Mouse (Mus musculus): ENCODE results near the gene Mrpl1. TPM values are rescaled to one million over a fixed set of nuclear protein-coding genes. Genes with fewer than 3 reads are reported as not detected.
A peak's percentile ranks its signal among the peaks of the same experiment; 100 is the strongest.

Mrpl1 gene
- 10 to 100 TPM; 13.8 to 15.8 TPM for total RNA-seq (2021)

DNA sequence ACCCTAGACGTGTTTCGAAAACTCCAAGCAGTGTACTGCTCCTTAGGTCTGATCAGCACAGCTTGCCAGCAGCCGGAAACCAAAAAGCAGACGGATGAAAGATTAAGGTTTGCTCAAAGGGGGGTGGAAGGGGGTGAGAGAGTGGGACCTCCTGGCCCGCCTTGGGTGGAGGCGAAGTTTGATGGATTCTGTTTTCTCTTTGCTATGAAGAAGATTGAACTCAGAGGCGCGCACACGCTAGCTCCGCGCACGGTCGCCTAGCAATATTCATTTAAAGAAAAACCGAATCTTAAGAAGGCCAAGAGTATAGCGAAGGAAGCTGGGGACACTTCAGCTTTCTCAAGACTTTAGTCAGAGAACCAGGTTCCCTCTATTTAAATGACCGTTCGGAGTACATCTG lies at the start of gene Mrpl1:
Mrpl1 (plus strand) TSS at position 35 of the 400 bp plus-strand sequence.
- intact Hi-C loops (cut with DNase I), result loop anchor here (1.0 kb wide), 1 partner anchor 48 kb away; no protein-coding TSS in a partner anchor
- DNase-seq (ENCODE audit: extremely low spot score in 1 of 2, low spot score in 2 of 2), result peak; percentile 8 to 36

DNA sequence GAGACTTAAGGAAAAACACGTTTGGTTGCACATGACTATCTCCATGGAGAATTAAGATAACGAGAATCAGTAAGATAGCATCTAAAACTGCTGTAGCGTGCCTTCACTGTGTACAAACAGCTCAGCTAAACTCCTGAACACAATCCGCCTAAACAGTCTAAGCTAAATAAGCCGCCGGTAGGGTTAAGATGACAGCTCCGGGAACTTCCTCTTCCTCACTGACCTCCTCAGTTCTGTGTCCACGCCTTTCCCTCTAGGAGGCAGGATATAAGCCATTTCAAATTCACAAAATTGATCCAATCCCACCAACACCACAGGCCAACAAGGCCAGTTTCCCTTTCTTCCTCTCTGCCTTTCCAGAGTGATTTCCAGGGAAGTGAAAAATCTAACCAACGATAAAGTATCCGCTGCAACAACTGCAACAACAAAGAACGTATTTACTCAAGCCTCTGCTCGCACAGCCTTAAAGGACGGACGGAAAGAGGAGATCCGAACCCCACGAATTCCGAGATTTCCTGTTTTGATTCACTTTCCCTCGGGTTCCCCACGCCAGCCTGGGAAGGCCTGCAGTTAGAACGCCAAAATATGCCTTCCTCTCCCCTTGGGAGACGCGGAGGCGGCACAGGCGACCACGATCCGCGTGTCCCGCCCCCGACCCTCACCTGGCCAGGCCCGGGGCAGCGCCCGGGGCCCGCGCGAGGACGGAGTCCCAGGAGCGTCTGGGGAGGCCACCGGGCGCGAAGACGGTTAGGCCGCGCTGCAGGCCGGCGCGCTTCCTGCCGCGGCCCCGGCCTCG lies 48.6 kb upstream of the Mrpl1 start:
- peak in 1 of 2 experiments; percentile 42 for DNase-seq (ENCODE audit: extremely low spot score in 1 of 2, low spot score in 2 of 2)
- intact Hi-C loops (cut with DNase I), result loop anchor here (1.0 kb wide), 1 partner anchor 49 kb away; the partner anchor contains the start of gene Mrpl1

DNA sequence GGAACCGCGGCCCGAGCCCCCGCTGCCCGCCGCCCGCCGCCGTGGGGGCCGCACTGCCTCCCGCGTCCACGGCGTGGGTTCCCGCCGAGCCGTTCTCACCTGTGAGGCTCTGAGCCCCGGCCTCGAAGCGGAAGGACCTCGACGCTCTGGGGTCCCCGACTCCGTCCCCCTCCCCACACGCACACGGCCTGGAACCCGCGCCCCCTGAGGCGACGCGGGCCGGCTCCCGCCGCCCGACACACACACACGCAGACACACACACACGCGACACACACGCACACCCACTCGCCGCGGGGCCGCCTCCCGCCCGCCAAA lies 48.1 kb upstream of the Mrpl1 start:
- intact Hi-C loops (cut with DNase I), result loop anchor here (1.0 kb wide), 1 partner anchor 48 kb away; the partner anchor contains the start of gene Mrpl1
- no peak for DNase-seq (ENCODE audit: extremely low spot score in 1 of 2, low spot score in 2 of 2)

DNA sequence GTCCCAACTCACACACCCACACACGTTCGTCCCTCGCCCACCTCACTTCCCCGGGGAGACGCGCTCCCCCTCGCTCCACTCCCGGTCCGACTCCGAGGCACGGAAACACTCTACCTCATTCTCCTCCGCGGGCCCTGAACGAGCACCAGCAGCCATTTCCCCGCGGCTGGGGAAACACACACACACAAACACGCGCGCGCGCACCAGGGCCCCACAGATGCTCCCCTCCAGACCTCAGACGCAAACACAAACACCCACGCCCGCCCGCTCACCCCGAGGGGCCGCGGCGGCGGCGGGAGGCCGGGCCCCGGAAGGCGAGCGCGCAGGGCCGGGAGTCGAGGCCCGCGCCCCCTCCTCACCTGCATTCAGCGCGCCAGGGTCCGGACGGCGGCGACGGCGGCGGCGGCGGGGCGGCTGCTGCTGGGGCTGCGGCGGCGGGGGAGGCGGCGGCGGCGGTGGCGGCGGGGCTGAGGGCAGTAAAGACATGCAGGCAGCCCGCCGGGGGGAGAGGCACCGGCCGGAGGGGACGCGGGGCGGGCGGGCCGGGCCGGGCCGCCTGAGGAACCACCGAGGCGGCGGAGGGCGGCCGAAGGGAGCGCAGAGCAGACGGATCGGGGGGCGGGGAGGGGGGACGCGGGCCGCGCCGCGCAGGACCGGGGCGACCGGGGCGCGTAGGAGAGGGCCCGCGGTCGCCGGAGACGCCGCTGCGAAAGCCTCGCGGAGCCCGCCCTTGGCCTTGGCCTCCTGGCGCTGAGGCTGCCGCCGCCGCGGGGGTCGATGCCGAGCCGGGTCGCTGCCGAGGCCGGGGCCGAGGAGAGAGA lies 47.5 kb upstream of the Mrpl1 start:
- intact Hi-C loops (cut with DNase I), result loop anchor here (1.0 kb wide), 1 partner anchor 48 kb away; the partner anchor contains the start of gene Mrpl1
- peak; percentile 42 to 80 for DNase-seq (ENCODE audit: extremely low spot score in 1 of 2, low spot score in 2 of 2)

DNA sequence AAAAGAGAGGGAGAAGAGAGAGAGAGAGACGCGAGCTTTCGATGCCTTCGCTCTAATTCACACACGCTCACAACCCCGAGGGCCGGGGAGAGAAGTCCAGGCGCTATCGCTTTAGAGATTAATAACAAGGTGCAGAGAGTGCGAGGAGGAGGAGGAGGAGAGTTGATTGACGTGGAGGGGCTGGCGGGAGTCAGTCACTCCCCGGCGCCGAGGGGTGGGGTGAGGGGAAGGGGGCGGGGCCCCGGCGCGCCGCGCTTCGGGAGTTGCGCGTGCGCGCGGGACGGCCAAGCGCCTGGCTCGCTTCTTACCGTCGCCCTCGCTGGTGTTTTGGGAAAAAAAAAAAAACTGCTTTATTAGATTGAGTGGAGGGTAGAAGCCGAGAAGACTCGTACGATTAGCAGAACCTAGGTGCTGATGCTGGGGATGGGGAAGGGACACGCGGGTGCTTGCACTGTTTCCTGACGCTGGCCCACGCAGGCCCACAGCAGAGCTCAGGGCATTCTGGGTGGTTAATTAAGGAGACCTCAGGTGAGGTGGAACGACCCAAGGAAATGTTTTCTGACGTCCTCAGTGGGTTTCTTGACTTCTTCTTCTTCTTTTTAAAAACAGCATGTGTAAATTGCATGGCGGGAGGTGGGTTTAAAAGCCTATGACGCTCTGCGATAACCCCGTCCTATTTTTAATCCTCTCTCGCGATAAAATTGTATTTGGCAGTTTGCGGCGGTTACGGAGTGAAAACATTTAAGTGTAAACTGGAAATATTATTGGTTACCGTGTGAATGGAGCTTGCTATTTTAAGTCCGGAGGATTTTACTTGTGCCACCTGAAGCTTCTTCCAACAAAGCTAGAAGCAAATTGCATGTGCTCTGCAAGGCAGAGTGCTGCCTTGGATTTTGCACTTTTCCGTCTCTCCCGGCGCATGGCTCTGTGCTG lies 46.6 kb upstream of the Mrpl1 start:
- peak; percentile 73 to 90 for DNase-seq (ENCODE audit: extremely low spot score in 1 of 2, low spot score in 2 of 2)
- intact Hi-C loops (cut with DNase I), result no loop called here

DNA sequence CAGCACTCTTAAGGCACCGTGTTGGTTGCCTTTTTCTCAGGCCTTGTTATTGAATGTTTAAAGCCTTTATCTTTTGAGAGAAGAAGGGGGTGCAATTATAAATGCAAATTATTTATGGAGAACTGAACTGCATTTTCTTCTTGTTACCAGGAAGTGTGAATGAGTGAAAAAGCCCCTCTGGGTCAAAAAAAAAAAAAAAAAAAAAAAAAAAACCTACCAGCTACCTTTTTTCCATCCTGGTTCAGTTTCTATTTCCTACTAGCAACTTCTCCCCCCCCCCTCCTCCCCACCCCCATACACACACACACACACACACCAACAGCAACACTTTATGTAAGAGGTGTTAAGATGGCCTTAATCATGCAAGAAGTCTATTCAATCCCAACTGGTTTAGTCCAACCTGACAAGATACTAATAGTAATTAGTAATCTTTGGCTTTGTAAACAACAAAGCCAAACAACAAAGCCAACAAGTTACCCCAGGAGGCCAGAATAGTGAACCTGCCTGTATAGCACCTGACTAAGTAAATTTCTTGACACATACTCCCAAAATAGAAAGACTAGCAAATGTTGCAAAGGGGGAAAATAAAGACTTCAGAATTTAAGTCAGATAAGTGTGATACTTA lies 45.8 kb upstream of the Mrpl1 start:
- intact Hi-C loops (cut with DNase I), result no loop called here
- no peak for DNase-seq (ENCODE audit: extremely low spot score in 1 of 2, low spot score in 2 of 2)

DNA sequence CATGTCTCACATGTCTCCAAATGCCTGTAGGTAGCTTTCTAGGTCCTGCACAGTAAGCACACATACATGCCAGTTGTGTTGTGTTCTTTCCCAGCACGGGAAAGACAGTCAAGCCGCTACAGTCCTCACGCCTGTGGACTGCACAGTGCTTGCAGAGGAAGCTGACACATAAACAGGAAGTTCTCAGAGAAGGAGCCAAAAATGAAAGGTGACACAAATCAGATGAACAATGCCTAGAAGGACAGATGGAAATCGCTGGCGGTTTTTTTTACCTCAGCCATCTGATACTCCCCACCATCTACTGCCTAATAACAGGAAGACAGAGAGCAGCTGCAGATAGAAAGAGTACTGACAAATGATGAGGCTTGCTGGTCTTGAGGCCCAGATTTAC lies 45.3 kb upstream of the Mrpl1 start, which contains the start of gene Cnot6l:
Cnot6l (minus strand) TSS at position 151 of the 391 bp plus-strand sequence.
- intact Hi-C loops (cut with DNase I), result no loop called here
- peak in 1 of 2 experiments; percentile 52 for DNase-seq (ENCODE audit: extremely low spot score in 1 of 2, low spot score in 2 of 2)

DNA sequence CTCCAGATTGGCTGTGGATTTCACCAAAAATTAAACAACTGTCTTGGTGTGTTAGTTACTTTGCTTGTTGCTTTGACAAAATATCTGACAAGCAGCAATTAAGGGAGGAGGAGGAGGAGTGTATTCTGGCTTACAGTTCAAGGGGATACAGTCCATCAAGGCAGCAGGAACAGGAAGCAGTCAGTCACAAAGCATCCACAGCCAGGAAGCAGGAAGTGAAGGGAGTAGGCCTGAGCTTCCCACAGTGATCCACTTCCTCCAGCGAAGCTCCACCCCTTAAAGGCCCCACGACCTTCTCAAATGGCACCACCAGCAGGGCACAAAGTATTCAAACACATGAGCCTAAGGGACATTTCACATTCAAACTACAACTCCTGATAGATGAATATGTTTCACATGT lies 42.5 kb upstream of the Mrpl1 start:
- no peak for DNase-seq (ENCODE audit: extremely low spot score in 1 of 2, low spot score in 2 of 2)
- intact Hi-C loops (cut with DNase I), result no loop called here

DNA sequence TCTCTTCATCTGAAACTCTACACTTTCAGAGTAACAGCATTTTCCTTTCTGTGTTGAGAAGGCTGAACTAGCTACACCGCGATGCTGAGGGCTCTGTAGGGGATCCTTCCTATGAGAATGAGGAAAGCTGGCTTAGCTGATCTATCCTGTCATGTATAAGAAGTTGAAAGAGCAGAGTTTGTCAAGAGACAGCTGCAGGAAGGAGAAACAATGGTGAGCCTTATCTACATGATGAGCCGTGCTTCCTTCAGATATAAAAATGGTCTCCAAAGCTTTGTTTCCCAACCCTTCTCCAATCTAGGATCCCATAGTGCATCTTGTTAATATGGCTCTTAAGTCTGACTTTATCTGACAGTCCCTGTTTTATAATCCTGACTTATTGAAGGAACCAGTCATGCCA lies 38.9 kb upstream of the Mrpl1 start:
- DNase-seq (ENCODE audit: extremely low spot score in 1 of 2, low spot score in 2 of 2), result no peak
- intact Hi-C loops (cut with DNase I), result no loop called here

DNA sequence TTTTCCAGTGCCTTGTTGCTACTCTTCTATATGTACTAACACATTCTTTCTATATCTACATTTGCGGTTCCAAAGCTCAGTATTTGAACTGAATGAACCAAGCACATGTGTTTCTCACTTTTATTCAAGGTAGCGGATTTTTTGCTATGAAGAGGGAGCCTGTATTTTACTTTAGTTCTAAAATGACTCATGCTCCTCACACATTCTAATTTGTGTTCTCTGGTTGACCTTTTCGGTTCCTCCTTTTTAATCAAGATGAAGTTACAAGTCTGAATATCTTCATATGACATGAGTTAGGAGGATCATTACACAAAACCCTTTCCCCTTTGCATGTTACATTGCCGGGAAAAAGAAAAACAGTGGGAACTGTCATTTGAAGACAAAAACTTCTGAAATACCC lies 37.5 kb upstream of the Mrpl1 start:
- intact Hi-C loops (cut with DNase I), result no loop called here
- no peak for DNase-seq (ENCODE audit: extremely low spot score in 1 of 2, low spot score in 2 of 2)

DNA sequence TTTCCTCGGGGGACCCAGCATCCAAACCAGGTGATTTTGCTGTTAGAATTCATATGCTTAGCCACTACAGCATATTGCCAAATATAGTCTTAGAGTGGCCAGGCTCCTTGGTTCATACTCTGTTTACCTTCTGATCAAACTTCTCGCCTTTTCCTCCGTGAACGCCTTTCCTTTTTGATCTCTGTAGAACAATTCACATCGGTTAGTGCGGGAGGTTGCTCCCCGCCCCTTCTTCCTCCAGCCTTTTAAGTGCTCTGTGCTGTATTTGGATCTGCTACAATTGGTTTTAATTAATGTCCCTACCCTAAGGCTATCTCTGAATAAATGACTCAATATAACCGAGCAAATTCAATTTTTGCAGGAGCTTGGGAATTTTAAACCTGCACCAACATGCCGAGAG lies 33.2 kb upstream of the Mrpl1 start:
- intact Hi-C loops (cut with DNase I), result no loop called here
- peak in 1 of 2 experiments; percentile 38 for DNase-seq (ENCODE audit: extremely low spot score in 1 of 2, low spot score in 2 of 2)

DNA sequence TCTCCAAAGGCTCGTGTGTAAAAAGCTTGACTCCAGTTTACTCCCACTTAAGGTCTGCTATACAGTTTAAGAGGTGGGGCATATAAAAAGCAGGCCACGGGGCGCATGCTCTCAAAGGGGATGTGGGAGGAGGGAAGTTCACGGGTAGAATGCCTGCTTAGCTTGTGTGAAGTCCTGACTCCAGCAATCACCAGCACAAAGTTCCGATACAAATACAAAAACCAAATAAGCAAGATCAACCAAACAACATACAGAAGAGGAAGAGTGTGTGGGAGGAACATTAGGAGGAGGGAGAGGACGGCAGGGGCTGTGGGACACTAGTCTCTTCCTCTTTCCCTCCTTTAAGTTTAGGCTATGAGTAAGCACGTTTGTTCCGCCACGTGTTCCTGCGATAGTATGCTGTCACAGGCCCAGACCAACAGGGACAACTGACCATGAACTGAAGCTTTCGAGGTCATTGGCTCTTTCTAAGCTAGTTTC lies 32.4 kb upstream of the Mrpl1 start:
- peak in 1 of 2 experiments; percentile 30 for DNase-seq (ENCODE audit: extremely low spot score in 1 of 2, low spot score in 2 of 2)
- intact Hi-C loops (cut with DNase I), result no loop called here

DNA sequence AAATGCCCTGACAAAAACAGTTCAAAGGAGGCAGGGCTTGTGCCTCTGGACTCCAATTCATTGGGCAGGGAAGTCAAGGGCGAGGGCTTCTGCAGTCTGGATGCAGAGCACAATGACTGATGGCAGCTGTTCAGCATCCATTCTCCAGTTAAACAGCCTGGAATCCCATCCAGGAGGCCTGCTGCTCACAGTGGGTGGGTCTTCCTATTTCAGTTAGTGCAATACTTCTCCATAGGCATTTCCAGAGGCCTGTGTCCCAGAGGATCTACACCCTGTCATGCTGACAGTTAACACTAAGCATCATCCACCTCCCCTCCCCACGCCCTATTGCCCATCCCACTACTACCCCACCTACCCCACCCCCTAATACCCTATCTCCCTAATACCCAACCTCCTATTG lies 26.1 kb upstream of the Mrpl1 start:
- intact Hi-C loops (cut with DNase I), result no loop called here
- no peak for DNase-seq (ENCODE audit: extremely low spot score in 1 of 2, low spot score in 2 of 2)

DNA sequence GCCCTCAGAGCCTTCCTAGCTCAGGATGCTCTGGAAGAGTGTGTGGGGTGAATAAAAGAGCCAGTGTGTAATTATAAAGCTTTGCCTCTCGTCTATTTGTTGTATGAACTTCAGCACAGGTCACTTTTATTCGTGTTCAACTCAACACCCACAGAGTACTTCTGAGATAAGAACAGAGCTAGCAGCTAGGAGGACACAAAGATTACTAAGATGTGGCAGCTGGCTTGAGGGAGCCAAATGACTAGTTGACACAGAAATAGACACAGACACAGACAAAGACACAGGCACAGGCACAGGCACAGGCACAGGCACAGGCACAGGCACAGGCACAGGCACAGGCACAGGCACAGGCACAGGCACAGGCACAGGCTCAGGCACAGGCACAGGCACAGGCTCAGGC lies 25.3 kb upstream of the Mrpl1 start:
- intact Hi-C loops (cut with DNase I), result no loop called here

DNA sequence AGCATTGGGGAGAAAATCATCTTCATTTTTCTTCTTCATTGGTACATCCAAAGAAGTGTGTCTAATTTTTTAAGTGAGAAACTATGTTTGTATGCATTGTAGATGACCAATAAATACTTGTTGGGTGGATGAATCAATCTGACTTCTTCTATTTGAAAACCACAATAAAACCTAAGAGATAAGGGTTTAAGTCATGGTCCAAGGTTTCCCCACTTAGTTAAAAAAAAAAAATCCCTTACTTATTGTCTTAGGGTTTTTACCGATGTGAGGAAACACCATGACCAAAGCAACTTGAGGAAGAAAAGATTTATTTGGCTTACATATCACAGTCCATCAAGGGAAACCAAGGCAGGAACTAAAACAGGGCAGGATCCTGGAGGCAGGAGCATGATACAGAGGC lies 19.5 kb upstream of the Mrpl1 start:
- DNase-seq (ENCODE audit: extremely low spot score in 1 of 2, low spot score in 2 of 2), result no peak
- intact Hi-C loops (cut with DNase I), result no loop called here

More for the DNA sequence above, 25.3 kb upstream of the Mrpl1 start:
- no peak for DNase-seq (ENCODE audit: extremely low spot score in 1 of 2, low spot score in 2 of 2)

DNA sequence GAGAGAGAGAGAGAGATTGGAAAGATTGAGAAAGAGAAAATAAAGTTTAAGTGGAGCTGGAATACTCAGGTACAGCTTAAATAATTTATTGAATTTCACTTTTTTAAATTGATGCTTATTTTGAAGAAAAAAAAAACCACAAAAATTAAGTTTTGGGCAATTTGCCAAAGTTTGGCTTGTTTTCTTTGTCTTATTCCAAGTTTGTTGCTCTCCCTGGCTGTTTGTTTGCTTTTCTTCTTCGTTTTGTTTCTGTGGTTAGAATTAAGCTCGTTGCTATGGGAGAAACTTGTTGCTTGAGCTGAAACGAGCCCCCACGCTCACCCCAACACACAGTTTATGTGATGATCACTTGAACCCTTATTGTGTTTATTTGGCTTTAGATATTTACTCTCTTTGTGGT lies 18.0 kb upstream of the Mrpl1 start:
- no peak for DNase-seq (ENCODE audit: extremely low spot score in 1 of 2, low spot score in 2 of 2)
- intact Hi-C loops (cut with DNase I), result no loop called here

DNA sequence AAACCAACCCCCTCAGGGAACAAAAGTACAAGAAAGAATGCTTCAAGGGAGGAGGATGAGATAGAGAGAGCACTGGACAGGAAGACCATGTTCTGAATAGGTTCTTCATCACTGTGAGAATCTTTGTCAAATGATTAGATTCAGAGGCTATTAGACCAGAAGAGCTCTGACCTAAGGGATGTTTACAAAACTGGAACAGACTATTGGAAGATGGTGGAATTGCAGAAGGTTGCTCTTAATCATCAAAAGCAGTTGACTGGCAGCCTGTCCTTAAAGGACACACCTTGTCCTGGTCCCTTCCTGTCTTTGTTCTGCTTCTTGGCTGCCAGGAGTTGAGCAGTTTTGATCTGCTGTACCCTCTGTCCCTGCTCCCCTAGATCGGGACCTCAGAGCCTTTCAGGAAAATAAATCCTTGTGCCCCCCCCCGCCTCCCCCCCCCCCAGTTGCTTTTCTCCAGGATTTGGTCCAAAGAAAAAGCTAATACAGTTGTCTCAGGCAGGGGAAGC lies 12.7 kb upstream of the Mrpl1 start:
- intact Hi-C loops (cut with DNase I), result no loop called here
- no peak for DNase-seq (ENCODE audit: extremely low spot score in 1 of 2, low spot score in 2 of 2)

DNA sequence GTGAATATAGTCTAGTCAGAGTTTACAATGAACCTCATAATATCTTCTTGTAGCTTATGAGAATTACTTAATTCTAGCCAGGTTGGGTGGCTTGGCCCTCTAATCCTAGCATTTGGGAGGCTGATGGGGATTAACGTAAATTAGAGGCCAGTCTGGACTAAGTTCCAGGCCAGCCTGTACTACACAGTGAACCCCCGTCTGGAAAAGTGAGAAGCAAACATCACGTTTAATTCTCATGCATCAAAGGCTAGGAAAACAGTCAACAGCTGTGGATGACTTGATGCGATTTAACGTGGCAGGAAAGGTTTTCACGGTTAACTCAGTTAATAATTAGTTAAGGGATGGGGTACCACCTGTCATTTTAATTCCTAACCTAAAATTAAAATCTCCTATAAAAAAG lies 11.0 kb upstream of the Mrpl1 start:
- no peak for DNase-seq (ENCODE audit: extremely low spot score in 1 of 2, low spot score in 2 of 2)
- intact Hi-C loops (cut with DNase I), result no loop called here
